Mouse (Mus musculus) forebrain, embryonic 11.5 days (tissue): ENCODE results near the gene Ulk4. TPM values are rescaled to one million over a fixed set of nuclear protein-coding genes. Genes with fewer than 3 reads are reported as not detected.

ENCODE experiments used
- ATAC-seq: fragments of 200-750 bp; cut with Nextera tagmentation; replicated peaks from 2 replicates; pipeline ENCODE4 v1.8.0; 2017; ENCODE audit warnings: moderate TSS enrichment; ENCODE audit not compliant: low FRiP score
- DNase-seq: peaks from one replicate; pipeline ENCODE4 v3.0.0-alpha.2; 2017; ENCODE audit warnings: low spot score
- H3K27ac ChIP-seq: fragments of 300-500 bp; sonication (generic); 2 replicates; pipeline ENCODE4 v1.5.1; 2014; ENCODE audit warnings: low read depth, low read length
- H3K27me3 ChIP-seq: fragments of 300-500 bp; sonication (generic); 2 replicates; pipeline ENCODE4 v1.6.1; 2014; ENCODE audit warnings: mild to moderate bottlenecking, low read length, mixed read lengths; ENCODE audit not compliant: control insufficient read depth, insufficient read depth
- H3K36me3 ChIP-seq: fragments of 300-500 bp; sonication (generic); 2 replicates; pipeline ENCODE4 v1.6.1; 2014; ENCODE audit warnings: mild to moderate bottlenecking, low read length, moderate library complexity, mixed read lengths; ENCODE audit not compliant: control insufficient read depth, insufficient read depth
- H3K4me1 ChIP-seq: fragments of 300-500 bp; sonication (generic); replicated peaks from 2 replicates; pipeline ENCODE4 v1.6.1; 2014; ENCODE audit warnings: low read length, mixed read lengths; ENCODE audit not compliant: control insufficient read depth, insufficient read depth
- H3K4me2 ChIP-seq: fragments of 300-500 bp; sonication (generic); 2 replicates; pipeline ENCODE4 v1.6.1; 2014; ENCODE audit warnings: low read depth, mild to moderate bottlenecking, low read length, moderate library complexity, mixed read lengths; ENCODE audit not compliant: severe bottlenecking
- H3K4me3 ChIP-seq: fragments of 300-500 bp; sonication (generic); 2 replicates; pipeline ENCODE4 v1.5.1; 2014; ENCODE audit warnings: low read depth, low read length
- H3K9ac ChIP-seq: fragments of 300-500 bp; sonication (generic); 2 replicates; pipeline ENCODE4 v1.6.1; 2014; ENCODE audit warnings: low read length
- H3K9me3 ChIP-seq: fragments of 300-500 bp; sonication (generic); 2 replicates; pipeline ENCODE4 v1.6.1; 2016; ENCODE audit warnings: low read length, mixed read lengths; ENCODE audit not compliant: control insufficient read depth
- WGBS: fragments of 180-500 bp; shearing (Covaris S2); extraction: QIAGEN DNeasy Blood & Tissue Kit; methylation state at CpG from one replicate; pipeline ENCODE4 v1.1.7; 2014; 5-methylcytosine and 5-hydroxymethylcytosine counted together
- polyA plus RNA-seq: library from polyadenylated mRNA; unstranded; fragments of >200 nt; fragmentation: Nextera tagmentation; extraction: Ambion mirVana; gene quantifications from 2 replicates; pipeline ENCODE4 v1.2.1, GENCODE M21; 2014

Ulk4 gene
- polyA plus RNA-seq, 1 experiment from 2014 or later = 163 TPM

DNA sequence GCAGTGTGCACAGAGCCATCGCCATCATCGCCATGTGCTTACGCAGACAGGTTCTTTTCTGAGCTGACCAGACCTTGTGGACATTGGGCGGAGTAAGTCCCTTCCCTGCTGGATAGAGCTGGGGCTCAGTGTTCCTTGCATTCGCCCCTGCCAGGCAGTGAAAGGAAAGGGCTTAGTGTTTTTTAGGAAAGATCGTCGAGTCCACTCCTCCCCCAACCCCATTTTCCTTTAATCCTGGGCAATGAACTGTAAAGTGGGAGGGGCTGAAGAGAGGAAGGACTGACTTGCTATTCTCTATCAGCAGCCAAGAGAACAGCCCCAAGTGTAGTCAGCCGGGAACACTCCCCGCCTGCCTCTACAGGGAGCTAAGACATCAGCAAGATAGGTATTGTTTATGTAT lies 26.8 kb upstream of the Ulk4 start:
- WGBS = 12% methylated on average over 9 of the region's 9 CpGs
- DNase-seq (peak; percentile 76), ATAC-seq (peak; percentile 69)
- Histone ChIP-seq H3K36me3 (no peaks in the 10 kb centered on the region), H3K27me3 (no peaks in the 10 kb centered on the region), H3K4me3 (no peak overlapping the region), H3K27ac (peak overlapping the region; percentile 85), H3K4me2 (peak overlapping the region; percentile 42), H3K9me3 (no peaks in the 10 kb centered on the region), H3K4me1 (peaks cover 41% of the 10 kb centered on the region), H3K9ac (peak overlapping the region; percentile 37)

DNA sequence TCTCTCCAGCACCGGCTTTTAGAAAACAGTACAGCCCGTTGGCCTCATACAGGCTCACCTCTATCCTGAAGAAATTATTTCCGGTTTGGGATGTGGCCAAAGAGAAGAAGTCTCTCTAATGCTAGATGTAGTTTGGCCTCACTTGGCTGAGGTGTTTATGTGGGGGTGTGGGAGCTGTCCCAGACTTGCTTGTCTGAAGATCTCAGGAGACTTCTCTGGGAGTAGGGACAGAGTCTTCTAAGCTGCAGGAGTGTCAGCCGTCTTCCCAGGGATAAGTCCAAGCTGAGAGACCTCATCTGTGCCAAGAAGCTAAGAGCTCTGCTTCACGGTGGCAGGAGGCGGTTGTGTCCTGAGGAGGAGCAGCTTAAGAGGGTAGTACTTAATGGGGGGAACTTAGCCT lies 26.1 kb upstream of the Ulk4 start:
- ATAC-seq = no peak; the same call in 1 of the 2 replicates

DNA sequence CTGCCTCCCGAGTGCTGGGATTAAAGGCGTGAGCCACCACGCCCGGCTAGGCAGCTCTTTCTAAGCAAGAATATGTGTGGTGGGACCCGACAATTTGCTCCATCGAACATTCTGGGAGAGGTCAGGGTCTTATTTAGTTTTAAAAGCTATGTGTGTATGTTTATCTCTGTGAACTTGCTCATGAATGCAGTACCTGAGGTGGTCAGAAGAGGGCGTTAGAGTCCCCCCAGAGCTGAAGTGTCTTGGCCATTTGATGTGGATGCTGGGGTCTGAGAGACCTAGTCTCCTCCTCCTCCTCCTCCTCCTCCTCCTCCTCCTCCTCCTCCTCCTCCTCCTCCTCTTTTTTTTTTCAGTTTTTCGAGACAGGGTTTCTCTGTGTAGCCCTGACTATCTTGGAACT lies 25.5 kb upstream of the Ulk4 start:
- Histone ChIP-seq H3K27me3 (no peaks in the 10 kb centered on the region), H3K27ac (no peak overlapping the region), H3K4me3 (no peak overlapping the region), H3K4me1 (peaks cover 46% of the 10 kb centered on the region), H3K9ac (no peak overlapping the region), H3K36me3 (no peaks in the 10 kb centered on the region), H3K9me3 (no peaks in the 10 kb centered on the region), H3K4me2 (no peak overlapping the region)
- DNase-seq = peak; percentile 73
- ATAC-seq = no peak
- WGBS = 89% methylated on average over 7 of the region's 8 CpGs

More for the DNA sequence above, 26.1 kb upstream of the Ulk4 start:
- peak overlapping the region; percentile 85 for H3K27ac ChIP-seq
- no peaks in the 10 kb centered on the region for H3K9me3 ChIP-seq
- peaks cover 46% of the 10 kb centered on the region for H3K4me1 ChIP-seq
- no peaks in the 10 kb centered on the region for H3K27me3 ChIP-seq
- H3K36me3 ChIP-seq = no peaks in the 10 kb centered on the region
- H3K4me3 ChIP-seq = no peak overlapping the region
- peak overlapping the region; percentile 37 for H3K9ac ChIP-seq
- H3K4me2 ChIP-seq = peak overlapping the region; percentile 42
- peak; percentile 56 for DNase-seq
- WGBS = 58% methylated on average over 6 of the region's 6 CpGs

DNA sequence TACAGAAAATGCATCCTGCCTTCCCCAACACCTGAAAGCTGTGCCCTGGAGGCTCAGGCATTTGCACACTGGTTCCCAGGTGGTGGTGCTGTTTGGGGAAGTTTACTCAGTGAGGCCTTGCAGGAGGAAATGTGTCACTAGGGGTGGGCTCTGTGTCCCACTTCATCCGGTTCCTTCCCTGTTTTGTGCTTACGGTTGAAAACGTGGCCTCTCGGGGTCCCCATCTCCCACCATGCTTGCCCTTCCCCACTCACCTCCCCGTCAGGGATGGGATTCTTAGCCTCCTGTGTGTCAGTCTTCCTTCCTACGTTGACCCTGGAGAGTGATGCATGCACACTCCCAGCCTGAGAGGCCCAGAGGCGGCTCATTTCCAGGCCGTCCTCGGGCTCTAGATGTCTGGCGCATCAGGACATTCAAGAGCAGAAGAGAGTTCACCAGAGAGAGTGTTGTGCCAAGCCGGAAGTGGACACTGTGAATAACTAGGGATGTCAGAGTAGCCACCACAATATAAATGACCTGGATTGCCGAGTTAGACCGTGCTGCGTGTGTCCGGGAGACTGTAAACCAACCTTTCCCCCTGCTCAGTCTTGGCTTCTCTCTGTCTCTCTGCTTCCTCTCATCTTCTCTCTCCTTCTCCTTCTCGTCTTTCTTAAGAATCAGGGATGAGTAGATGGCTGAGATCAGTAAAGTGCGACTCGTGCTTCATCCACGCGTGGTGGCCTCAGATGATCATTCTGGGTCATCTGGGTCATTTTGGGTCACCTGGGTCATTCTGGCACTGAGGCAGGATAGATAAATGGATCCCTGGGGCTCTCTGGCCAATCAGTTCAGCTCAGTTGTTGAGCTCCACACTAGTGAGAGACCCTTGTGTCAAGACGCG lies 24.3 kb upstream of the Ulk4 start:
- ATAC-seq (no peak), DNase-seq (no peak)
- Histone ChIP-seq H3K4me1 (peaks cover 44% of the 10 kb centered on the region), H3K36me3 (no peaks in the 10 kb centered on the region), H3K9me3 (no peaks in the 10 kb centered on the region), H3K4me3 (no peak overlapping the region), H3K4me2 (peak overlapping the region; percentile 93; the same call in 1 of the 2 replicates), H3K27me3 (no peaks in the 10 kb centered on the region), H3K27ac (0 out of 2 replicates have a peak overlapping the region, but pooled peaks have one; percentile 28), H3K9ac (no peak overlapping the region; the same call in 1 of the 2 replicates)
- 78% methylated on average over 22 of the region's 22 CpGs for WGBS

DNA sequence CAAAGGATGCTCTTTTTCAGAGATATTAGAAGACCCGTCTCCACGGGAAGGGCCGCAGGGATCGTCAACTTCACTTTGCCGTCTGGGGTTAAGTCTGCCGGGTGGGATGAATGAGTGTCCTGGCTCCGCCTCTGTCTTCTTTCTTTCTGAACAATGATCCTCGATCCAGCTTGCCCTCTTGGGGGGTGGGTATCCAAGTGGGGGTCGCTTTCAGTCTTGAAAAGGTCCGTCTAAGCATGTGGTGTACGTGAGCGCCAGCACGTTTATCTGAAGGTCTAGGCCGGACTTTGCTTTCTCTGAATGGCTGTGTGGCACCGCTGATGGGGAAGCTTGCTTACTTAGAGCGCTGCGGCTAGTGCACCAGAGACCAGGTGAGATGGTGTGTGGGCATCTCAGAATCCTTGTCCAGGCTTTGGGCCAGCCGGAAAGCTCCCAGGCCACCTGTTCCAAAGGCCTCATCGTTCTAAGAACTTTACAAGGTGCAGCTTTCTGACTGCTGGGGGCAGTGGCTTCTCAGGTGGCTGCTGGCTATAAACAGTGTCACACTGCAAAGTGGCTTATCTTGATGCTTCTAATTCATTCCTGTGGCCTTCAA lies 23.1 kb upstream of the Ulk4 start:
- ATAC-seq (no peak), DNase-seq (peak; percentile 73)
- H3K4me1 ChIP-seq = peaks cover 44% of the 10 kb centered on the region
- H3K27me3 ChIP-seq = no peaks in the 10 kb centered on the region
- H3K9ac ChIP-seq = peak overlapping the region; percentile 57
- H3K9me3 ChIP-seq = no peaks in the 10 kb centered on the region
- peak overlapping the region; percentile 89 for H3K4me3 ChIP-seq
- 18% methylated on average over 19 of the region's 19 CpGs for WGBS
- H3K36me3 ChIP-seq = no peaks in the 10 kb centered on the region
- peak overlapping the region; percentile 93 for H3K4me2 ChIP-seq
- H3K27ac ChIP-seq = peak overlapping the region; percentile 73

DNA sequence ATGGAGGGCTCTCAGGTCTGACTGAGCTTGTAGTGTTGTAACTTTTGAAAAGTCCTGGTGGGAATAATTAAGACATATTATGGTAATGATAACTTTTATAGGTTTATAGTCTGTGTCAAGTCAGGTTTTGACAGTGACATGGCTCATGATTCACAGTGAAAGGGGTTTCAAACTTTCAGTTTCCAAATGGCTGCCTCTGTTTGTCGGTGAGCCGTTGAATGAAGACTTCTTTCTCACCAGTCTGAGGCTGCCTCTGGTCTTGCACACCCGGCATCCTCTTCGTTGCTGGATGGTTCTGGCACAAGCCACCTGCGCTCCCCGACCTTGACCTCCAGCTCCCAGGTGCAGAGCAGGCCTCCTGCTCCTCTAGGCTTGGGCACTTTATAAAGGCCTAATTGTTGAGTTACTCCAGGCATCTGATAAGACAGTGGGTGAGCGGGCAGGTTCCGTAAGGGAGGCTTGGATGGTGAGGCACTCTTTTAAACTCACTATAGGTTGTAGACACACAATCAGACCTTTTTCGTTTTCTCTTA lies 22.3 kb upstream of the Ulk4 start:
- H3K4me1 ChIP-seq = peaks cover 42% of the 10 kb centered on the region
- peak overlapping the region; percentile 93 for H3K4me2 ChIP-seq
- H3K9me3 ChIP-seq = no peaks in the 10 kb centered on the region
- peak overlapping the region; percentile 89 for H3K4me3 ChIP-seq
- peak overlapping the region; percentile 92 for H3K9ac ChIP-seq
- DNase-seq (no peak), ATAC-seq (no peak)
- no peaks in the 10 kb centered on the region for H3K27me3 ChIP-seq
- WGBS = 47% methylated on average over 9 of the region's 9 CpGs
- peak overlapping the region; percentile 73 for H3K27ac ChIP-seq
- no peaks in the 10 kb centered on the region for H3K36me3 ChIP-seq

DNA sequence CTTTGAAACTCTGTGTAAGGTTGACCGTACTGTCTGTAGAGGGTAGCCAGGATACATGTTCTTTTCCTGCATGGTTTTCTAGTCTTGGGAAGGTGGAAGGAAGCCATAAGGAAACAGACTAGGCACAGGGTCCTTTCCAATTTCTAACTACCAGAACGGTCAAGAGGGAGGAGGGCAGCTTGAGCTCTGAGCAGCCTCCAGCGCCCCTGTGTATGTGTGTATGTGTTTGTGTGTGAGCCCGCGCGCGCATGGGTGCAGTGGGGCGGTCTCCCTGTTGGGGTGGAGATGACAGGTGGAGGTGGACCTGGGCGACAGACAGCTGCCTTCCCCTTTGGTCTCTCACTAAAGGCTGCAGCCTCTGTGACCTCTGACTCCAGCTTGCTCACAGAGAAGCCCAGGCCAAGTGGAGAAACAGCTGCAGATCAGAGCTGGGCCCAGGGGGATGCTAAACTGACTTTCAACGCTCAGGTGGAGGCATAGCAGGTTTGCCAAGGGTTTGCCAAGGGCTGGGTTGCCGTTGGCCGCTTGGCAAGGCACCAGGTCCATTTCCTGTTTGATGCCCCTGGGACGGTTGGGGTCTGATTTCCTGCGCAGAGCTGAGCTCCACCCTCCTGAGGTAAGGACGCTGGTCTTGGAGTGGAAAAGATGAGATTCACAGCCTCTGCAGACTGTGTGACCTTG lies 21.6 kb upstream of the Ulk4 start:
- no peak for ATAC-seq
- H3K27ac ChIP-seq = 0 out of 2 replicates have a peak overlapping the region, but pooled peaks have one; percentile 15

DNA sequence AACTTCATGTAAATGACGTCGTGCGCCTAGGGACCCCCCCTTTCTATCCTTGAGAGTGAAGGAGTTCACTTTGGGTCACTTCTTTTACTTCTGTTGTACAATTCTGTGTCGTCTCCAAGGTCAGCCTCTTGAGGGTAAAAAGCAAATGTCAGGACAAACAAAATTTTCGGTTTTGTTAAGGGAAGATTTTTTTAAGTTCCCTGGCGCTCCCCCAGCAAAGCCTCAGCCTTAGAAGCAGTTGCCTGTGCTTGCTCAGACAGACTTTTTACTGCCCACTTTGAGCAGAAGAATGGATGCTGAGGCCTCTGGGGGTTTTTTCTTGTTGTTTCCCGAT lies 21.0 kb upstream of the Ulk4 start:
- H3K4me3 ChIP-seq = peak overlapping the region; percentile 89
- H3K4me1 ChIP-seq = peaks cover 35% of the 10 kb centered on the region
- peak overlapping the region; percentile 37; the same call in 1 of the 2 replicates for H3K27ac ChIP-seq
- H3K9me3 ChIP-seq = no peaks in the 10 kb centered on the region
- DNase-seq = no peak
- no peak for ATAC-seq
- 4% methylated on average over 7 of the region's 7 CpGs for WGBS
- H3K36me3 ChIP-seq = no peaks in the 10 kb centered on the region
- H3K4me2 ChIP-seq = peak overlapping the region; percentile 93
- peak overlapping the region; percentile 92 for H3K9ac ChIP-seq
- H3K27me3 ChIP-seq = no peaks in the 10 kb centered on the region

More for the DNA sequence above, 21.6 kb upstream of the Ulk4 start:
- no peak for DNase-seq
- Histone ChIP-seq H3K4me2 (peak overlapping the region; percentile 93), H3K9ac (peak overlapping the region; percentile 92), H3K4me3 (peak overlapping the region; percentile 89), H3K4me1 (peaks cover 40% of the 10 kb centered on the region), H3K9me3 (no peaks in the 10 kb centered on the region), H3K36me3 (no peaks in the 10 kb centered on the region), H3K27me3 (no peaks in the 10 kb centered on the region)
- 34% methylated on average over 15 of the region's 15 CpGs for WGBS
